Mouse (Mus musculus): ENCODE measurements around the gene Msmb. TPM values are rescaled to one million over a fixed set of nuclear protein-coding genes. Genes with fewer than 3 reads are reported as not detected.
"Not testable (repeated sequence)": the region's sequence is repeated elsewhere in the genome, so short reads cannot be mapped to it uniquely, and the experiment has no call there.

Msmb gene
- polyA plus RNA-seq, 1 experiment from 2014 or later, result not detected

GRCm38 (mm10) chr14:32176590-32176989 lies 34.8 kb downstream of the Msmb start:
- peaks cover 55% of the 10 kb centered on the region for H3K36me3 ChIP-seq

GRCm38 (mm10) chr14:32179393-32180195 lies 37.8 kb downstream of the Msmb start:
- peaks cover 65% of the 10 kb centered on the region for H3K36me3 ChIP-seq

More at GRCm38 (mm10) chr14:32176590-32176989, 34.8 kb downstream of the Msmb start:
- not testable (repeated sequence) for ATAC-seq (ENCODE audit: insufficient number of reproducible peaks, insufficient read depth, low FRiP score, low TSS enrichment, low read depth); H3K27ac ChIP-seq; H3K4me1 ChIP-seq (replicated peaks); H3K9me3 ChIP-seq; H3K4me3 ChIP-seq (replicated peaks); H3K27me3 ChIP-seq; H3K4me2 ChIP-seq; H3K9ac ChIP-seq (replicated peaks)
- WGBS, result 82% methylated on average over 5 of the region's 5 CpGs

GRCm38 (mm10) chr14:32180861-32181260 lies 39.0 kb downstream of the Msmb start:
- 92% methylated on average over 6 of the region's 6 CpGs for WGBS
- H3K9me3 ChIP-seq, result no peaks in the 10 kb centered on the region
- no peak overlapping the region for H3K27ac ChIP-seq
- H3K4me2 ChIP-seq, result no peak overlapping the region
- ATAC-seq (ENCODE audit: insufficient number of reproducible peaks, insufficient read depth, low FRiP score, low TSS enrichment, low read depth), result no peak
- no peaks in the 10 kb centered on the region for H3K27me3 ChIP-seq
- H3K4me3 ChIP-seq (replicated peaks), result no peak overlapping the region
- H3K36me3 ChIP-seq, result peaks cover 69% of the 10 kb centered on the region
- H3K4me1 ChIP-seq (replicated peaks), result no peaks in the 10 kb centered on the region
- H3K9ac ChIP-seq (replicated peaks), result no peak overlapping the region

More at GRCm38 (mm10) chr14:32179393-32180195, 37.8 kb downstream of the Msmb start:
- no peak for ATAC-seq (ENCODE audit: insufficient number of reproducible peaks, insufficient read depth, low FRiP score, low TSS enrichment, low read depth)
- no peak overlapping the region for H3K9ac ChIP-seq (replicated peaks)
- no peaks in the 10 kb centered on the region for H3K9me3 ChIP-seq
- H3K27me3 ChIP-seq, result no peaks in the 10 kb centered on the region
- H3K4me1 ChIP-seq (replicated peaks), result no peaks in the 10 kb centered on the region
- no peak overlapping the region for H3K4me3 ChIP-seq (replicated peaks)
- H3K27ac ChIP-seq, result no peak overlapping the region
- H3K4me2 ChIP-seq, result no peak overlapping the region
- 93% methylated on average over 10 of the region's 10 CpGs for WGBS

- WGBS, result 96% methylated on average over 4 of the region's 4 CpGs
- H3K9ac ChIP-seq (replicated peaks), result no peak overlapping the region
- H3K4me3 ChIP-seq (replicated peaks), result no peak overlapping the region
- H3K4me1 ChIP-seq (replicated peaks), result no peaks in the 10 kb centered on the region
- no peaks in the 10 kb centered on the region for H3K27me3 ChIP-seq
- H3K4me2 ChIP-seq, result no peak overlapping the region
- no peaks in the 10 kb centered on the region for H3K9me3 ChIP-seq
- ATAC-seq (ENCODE audit: insufficient number of reproducible peaks, insufficient read depth, low FRiP score, low TSS enrichment, low read depth), result no peak
- H3K36me3 ChIP-seq, result peaks cover 88% of the 10 kb centered on the region
- H3K27ac ChIP-seq, result no peak overlapping the region
These were observed 42.0 kb downstream of the Msmb start for GRCm38 (mm10) chr14:32183846-32184245.

- 91% methylated on average over 6 of the region's 6 CpGs for WGBS
- no peak overlapping the region for H3K4me2 ChIP-seq
- no peaks in the 10 kb centered on the region for H3K4me1 ChIP-seq (replicated peaks)
- no peak overlapping the region for H3K9ac ChIP-seq (replicated peaks)
- H3K27ac ChIP-seq, result no peak overlapping the region
- H3K36me3 ChIP-seq, result peaks cover 77% of the 10 kb centered on the region
- H3K4me3 ChIP-seq (replicated peaks), result no peak overlapping the region
- H3K27me3 ChIP-seq, result no peaks in the 10 kb centered on the region
- ATAC-seq (ENCODE audit: insufficient number of reproducible peaks, insufficient read depth, low FRiP score, low TSS enrichment, low read depth), result no peak
- H3K9me3 ChIP-seq, result no peaks in the 10 kb centered on the region
These were observed 49.0 kb downstream of the Msmb start for GRCm38 (mm10) chr14:32190627-32191391.

GRCm38 (mm10) chr14:32191926-32192325 lies 50.1 kb downstream of the Msmb start:
- no peak overlapping the region for H3K4me2 ChIP-seq
- ATAC-seq (ENCODE audit: insufficient number of reproducible peaks, insufficient read depth, low FRiP score, low TSS enrichment, low read depth), result no peak
- H3K4me1 ChIP-seq (replicated peaks), result no peaks in the 10 kb centered on the region
- peaks cover 70% of the 10 kb centered on the region for H3K36me3 ChIP-seq
- H3K9me3 ChIP-seq, result no peaks in the 10 kb centered on the region
- no peaks in the 10 kb centered on the region for H3K27me3 ChIP-seq
- H3K9ac ChIP-seq (replicated peaks), result no peak overlapping the region
- H3K4me3 ChIP-seq (replicated peaks), result no peak overlapping the region
- no peak overlapping the region for H3K27ac ChIP-seq
- 87% methylated on average over 5 of the region's 5 CpGs for WGBS

GRCm38 (mm10) chr14:32192437-32192836 lies 50.6 kb downstream of the Msmb start:
- Histone ChIP-seq H3K36me3 (peaks cover 70% of the 10 kb centered on the region), H3K4me3 (replicated peaks) (no peak overlapping the region), H3K9me3 (no peaks in the 10 kb centered on the region), H3K27ac (no peak overlapping the region), H3K9ac (replicated peaks) (no peak overlapping the region), H3K4me2 (no peak overlapping the region), H3K27me3 (no peaks in the 10 kb centered on the region), H3K4me1 (replicated peaks) (no peaks in the 10 kb centered on the region)
- 56% methylated on average over 3 of the region's 3 CpGs for WGBS
- no peak for ATAC-seq (ENCODE audit: insufficient number of reproducible peaks, insufficient read depth, low FRiP score, low TSS enrichment, low read depth)

GRCm38 (mm10) chr14:32193557-32193956 lies 51.7 kb downstream of the Msmb start:
- not testable (repeated sequence) for H3K4me3 ChIP-seq (replicated peaks); H3K9ac ChIP-seq (replicated peaks); H3K27me3 ChIP-seq; H3K9me3 ChIP-seq; ATAC-seq (ENCODE audit: insufficient number of reproducible peaks, insufficient read depth, low FRiP score, low TSS enrichment, low read depth); H3K4me1 ChIP-seq (replicated peaks); H3K27ac ChIP-seq; H3K4me2 ChIP-seq
- WGBS, result 83% methylated on average over 5 of the region's 5 CpGs
- peaks cover 69% of the 10 kb centered on the region for H3K36me3 ChIP-seq

GRCm38 (mm10) chr14:32201354-32201753 lies 59.5 kb downstream of the Msmb start:
- ATAC-seq (ENCODE audit: insufficient number of reproducible peaks, insufficient read depth, low FRiP score, low TSS enrichment, low read depth), result peak; percentile 42; the same call in 1 of the 2 replicates
- Histone ChIP-seq H3K9me3 (peaks cover 5% of the 10 kb centered on the region; the same call in 1 of the 2 replicates), H3K4me1 (replicated peaks) (peaks cover 21% of the 10 kb centered on the region), H3K4me3 (replicated peaks) (peak overlapping the region; percentile 97), H3K4me2 (peak overlapping the region; percentile 90), H3K36me3 (peaks cover 33% of the 10 kb centered on the region), H3K27ac (peak overlapping the region; percentile 5; the same call in 1 of the 2 replicates), H3K9ac (replicated peaks) (peak overlapping the region; percentile 95), H3K27me3 (no peaks in the 10 kb centered on the region)
- under 1% methylated on average over 26 of the region's 26 CpGs for WGBS

GRCm38 (mm10) chr14:32201791-32202451 lies 60.1 kb downstream of the Msmb start, which contains the start of the genes Timm23 and Parg:
Timm23 (minus strand) TSS chr14:32201898.
Parg (plus strand) TSS chr14:32201949.
- Histone ChIP-seq H3K27ac (peak within 1 kb of the TSS; percentile 74; the same call in 1 of the 2 replicates), H3K36me3 (peaks cover 30% of the 10 kb centered on the region), H3K4me1 (replicated peaks) (peaks cover 21% of the 10 kb centered on the region), H3K9ac (replicated peaks) (peak within 1 kb of the TSS; percentile 95), H3K9me3 (peaks cover 5% of the 10 kb centered on the region; the same call in 1 of the 2 replicates), H3K27me3 (no peaks in the 10 kb centered on the region), H3K4me2 (peak within 1 kb of the TSS; percentile 90), H3K4me3 (replicated peaks) (peak within 1 kb of the TSS; percentile 97)
- WGBS, result under 1% methylated on average over 74 of the region's 77 CpGs
- ATAC-seq (ENCODE audit: insufficient number of reproducible peaks, insufficient read depth, low FRiP score, low TSS enrichment, low read depth), result peak; percentile 88

All from limb, embryonic 12.5 days (tissue).